Mouse (Mus musculus) heart, adult 2 months (tissue): ENCODE measurements at regions not wholly inside any gene's neighbourhood (a gene's known extent, or its start where the extent isn't known, plus 50 kb on each side); places are given as distances from the start of the nearest gene placed in this dataset.

Experiments used
- CTCF ChIP-seq: fragments of 200-600 bp; IDR thresholded peaks from 2 replicates; pipeline ENCODE4 v1.8.1; 2022; ENCODE audit warnings: antibody characterized with exemption, mild to moderate bottlenecking, moderate library complexity
- EP300 ChIP-seq: fragments of 200-500 bp; IDR thresholded peaks from 2 replicates; pipeline ENCODE4 v1.6.1; 2011; ENCODE audit warnings: low read depth, low read length, control low read depth; ENCODE audit not compliant: insufficient read depth
- POLR2A ChIP-seq: fragments of 200-500 bp; IDR thresholded peaks from 2 replicates; pipeline ENCODE4 v1.6.1; 2011; ENCODE audit warnings: mild to moderate bottlenecking, low read depth, low read length, control low read depth; ENCODE audit not compliant: insufficient read depth

- TF ChIP-seq CTCF (peak; percentile 63), EP300 (no peak), POLR2A (no peak)
Measured at GRCm38 (mm10) chr6:70709338-70710055, 82.5 kb downstream of the Rpia start.
